Mouse (Mus musculus): ENCODE measurements around the gene Ush2a. TPM values are rescaled to one million over a fixed set of nuclear protein-coding genes. Genes with fewer than 3 reads are reported as not detected.

Ush2a gene
- total and polyA plus RNA-seq, 2 experiments = under 0.01 TPM

DNA sequence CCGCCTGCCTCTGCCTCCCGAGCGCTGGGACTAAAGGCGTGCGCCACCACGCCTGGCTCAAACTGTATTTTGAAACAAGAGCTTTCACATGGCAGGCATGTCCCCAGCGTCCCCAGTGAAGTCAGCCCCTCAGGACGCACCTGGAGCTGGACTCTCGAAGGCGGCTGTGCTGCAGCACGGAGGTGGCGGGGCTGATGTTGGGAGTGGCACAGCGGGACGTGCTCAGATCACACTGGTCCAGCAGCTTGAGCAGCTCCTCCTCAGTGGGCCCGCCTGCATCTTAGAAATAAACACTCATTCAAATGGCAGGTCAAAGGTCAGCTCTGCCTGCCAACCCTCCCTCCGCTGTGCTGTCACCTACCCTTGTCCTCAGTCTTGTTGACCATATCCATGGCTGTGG is 712.1 kb downstream of the Ush2a start:
- TF ChIP-seq CTCF (IDR thresholded peaks at IDR 0.05; ENCODE audit: low read depth, low read length) (no peak), POLR2A (IDR thresholded peaks at IDR 0.05; ENCODE audit: extremely low read depth, insufficient read depth, low read length) (no peak)
- no peak overlapping the region for H3K27ac ChIP-seq (replicated peaks; ENCODE audit: insufficient read depth, low read depth, low read length)
- H3K79me2 ChIP-seq (ENCODE audit: control insufficient read depth, insufficient read depth, low read length) = no peaks in the 10 kb centered on the region
- H3K36me3 ChIP-seq (ENCODE audit: control insufficient read depth, insufficient read depth, low read length) = peaks cover 43% of the 10 kb centered on the region
- no peaks in the 10 kb centered on the region for H3K4me1 ChIP-seq (ENCODE audit: control insufficient read depth, insufficient read depth, low read length)
- 96% methylated on average over 16 of the region's 16 CpGs for WGBS
- H3K9ac ChIP-seq (ENCODE audit: low read depth, low read length) = no peak overlapping the region
- no peaks in the 10 kb centered on the region for H3K27me3 ChIP-seq (ENCODE audit: control insufficient read depth, insufficient read depth, low read length)
- no peak for DNase-seq (ENCODE audit: extremely low read depth, low read depth, low spot score)
- no peak overlapping the region for H3K4me3 ChIP-seq (ENCODE audit: insufficient read depth, low read depth, low read length)

DNA sequence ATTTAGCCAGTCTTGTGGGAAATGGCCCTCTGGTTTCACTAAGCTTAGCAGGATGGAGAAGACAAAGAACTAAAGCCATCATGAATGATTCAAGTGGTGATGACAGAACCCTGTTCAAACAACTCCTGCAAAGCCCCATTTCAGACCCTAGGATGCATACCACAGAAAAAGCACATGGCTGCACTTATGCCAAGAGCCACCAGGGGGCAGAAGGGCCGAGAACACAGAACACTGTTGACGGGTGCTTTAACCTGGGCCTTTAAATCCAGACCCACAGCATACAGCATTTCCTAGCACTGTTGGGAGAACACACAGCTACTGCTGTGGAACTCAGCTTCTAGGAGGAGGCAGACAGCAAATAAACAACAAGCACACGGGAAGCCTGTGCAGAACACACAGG is 718.2 kb downstream of the Ush2a start:
- Histone ChIP-seq H3K4me1 (ENCODE audit: control insufficient read depth, insufficient read depth, low read length) (no peaks in the 10 kb centered on the region), H3K4me3 (ENCODE audit: insufficient read depth, low read depth, low read length) (no peak overlapping the region), H3K27me3 (ENCODE audit: control insufficient read depth, insufficient read depth, low read length) (no peaks in the 10 kb centered on the region), H3K36me3 (ENCODE audit: control insufficient read depth, insufficient read depth, low read length) (peaks cover 41% of the 10 kb centered on the region), H3K79me2 (ENCODE audit: control insufficient read depth, insufficient read depth, low read length) (no peaks in the 10 kb centered on the region), H3K9ac (ENCODE audit: low read depth, low read length) (no peak overlapping the region), H3K27ac (replicated peaks; ENCODE audit: insufficient read depth, low read depth, low read length) (no peak overlapping the region)
- peak; percentile 13 for DNase-seq (ENCODE audit: extremely low read depth, low read depth, low spot score)
- TF ChIP-seq CTCF (IDR thresholded peaks at IDR 0.05; ENCODE audit: low read depth, low read length) (peak; percentile 81), POLR2A (IDR thresholded peaks at IDR 0.05; ENCODE audit: extremely low read depth, insufficient read depth, low read length) (no peak)
- 35% methylated on average over 3 of the region's 3 CpGs for WGBS

DNA sequence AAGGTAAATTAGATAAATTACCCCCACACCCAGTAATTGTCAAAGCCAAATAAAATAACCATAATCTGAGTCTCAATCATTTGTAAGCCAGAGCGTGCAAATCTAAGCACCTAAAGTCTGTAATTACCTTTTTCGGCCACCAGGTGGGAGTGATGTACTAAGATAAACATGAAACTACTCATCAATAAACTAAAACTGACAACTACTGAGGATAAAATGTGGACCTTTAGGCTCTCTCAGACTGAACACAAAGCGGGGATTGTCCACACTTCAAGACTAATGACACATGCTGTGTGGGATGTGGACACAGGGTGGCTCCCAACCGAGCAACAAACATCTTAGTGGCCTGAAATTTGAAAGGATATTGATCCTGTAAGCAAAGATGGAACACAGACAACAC is 731.4 kb downstream of the Ush2a start:
- Histone ChIP-seq H3K27ac (replicated peaks; ENCODE audit: insufficient read depth, low read depth, low read length) (no peak overlapping the region), H3K79me2 (ENCODE audit: control insufficient read depth, insufficient read depth, low read length) (no peaks in the 10 kb centered on the region; the same call in 1 of the 2 replicates), H3K27me3 (ENCODE audit: control insufficient read depth, insufficient read depth, low read length) (no peaks in the 10 kb centered on the region), H3K4me1 (ENCODE audit: control insufficient read depth, insufficient read depth, low read length) (no peaks in the 10 kb centered on the region), H3K36me3 (ENCODE audit: control insufficient read depth, insufficient read depth, low read length) (peaks cover 16% of the 10 kb centered on the region), H3K9ac (ENCODE audit: low read depth, low read length) (no peak overlapping the region), H3K4me3 (ENCODE audit: insufficient read depth, low read depth, low read length) (no peak overlapping the region)
- 24% methylated on average over 4 of the region's 4 CpGs for WGBS
- TF ChIP-seq POLR2A (IDR thresholded peaks at IDR 0.05; ENCODE audit: extremely low read depth, insufficient read depth, low read length) (no peak), CTCF (IDR thresholded peaks at IDR 0.05; ENCODE audit: low read depth, low read length) (peak; percentile 46)
- DNase-seq (ENCODE audit: extremely low read depth, low read depth, low spot score) = peak; percentile 57

DNA sequence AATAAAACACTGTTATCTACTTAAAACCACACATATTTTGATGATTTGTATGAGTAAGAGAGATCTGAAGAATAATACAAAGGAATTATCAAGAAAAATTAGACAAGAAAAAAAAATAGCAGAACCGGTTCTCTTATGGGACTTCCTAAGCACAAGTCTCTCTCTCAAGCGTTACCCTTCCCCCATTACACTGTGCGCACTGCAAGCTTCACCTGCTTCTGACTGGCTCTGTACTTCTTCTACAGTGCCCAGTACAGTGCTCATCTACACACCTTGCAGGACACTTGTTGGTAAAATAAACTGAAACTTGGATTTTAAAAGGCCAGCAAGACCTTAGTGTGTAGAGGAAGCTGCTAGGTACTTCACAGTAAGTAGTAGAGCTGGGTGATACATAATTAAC is 736.1 kb downstream of the Ush2a start:
- no peak for DNase-seq (ENCODE audit: extremely low read depth, low read depth, low spot score)
- Histone ChIP-seq H3K79me2 (ENCODE audit: control insufficient read depth, insufficient read depth, low read length) (no peaks in the 10 kb centered on the region; the same call in 1 of the 2 replicates), H3K27me3 (ENCODE audit: control insufficient read depth, insufficient read depth, low read length) (no peaks in the 10 kb centered on the region), H3K36me3 (ENCODE audit: control insufficient read depth, insufficient read depth, low read length) (peaks cover 17% of the 10 kb centered on the region), H3K9ac (ENCODE audit: low read depth, low read length) (no peak overlapping the region), H3K27ac (replicated peaks; ENCODE audit: insufficient read depth, low read depth, low read length) (no peak overlapping the region), H3K4me1 (ENCODE audit: control insufficient read depth, insufficient read depth, low read length) (no peaks in the 10 kb centered on the region), H3K4me3 (ENCODE audit: insufficient read depth, low read depth, low read length) (no peak overlapping the region)
- no peak for TF ChIP-seq CTCF (IDR thresholded peaks at IDR 0.05; ENCODE audit: low read depth, low read length)
- TF ChIP-seq POLR2A (IDR thresholded peaks at IDR 0.05; ENCODE audit: extremely low read depth, insufficient read depth, low read length) = no peak
- 94% methylated on average over 3 of the region's 3 CpGs for WGBS

DNA sequence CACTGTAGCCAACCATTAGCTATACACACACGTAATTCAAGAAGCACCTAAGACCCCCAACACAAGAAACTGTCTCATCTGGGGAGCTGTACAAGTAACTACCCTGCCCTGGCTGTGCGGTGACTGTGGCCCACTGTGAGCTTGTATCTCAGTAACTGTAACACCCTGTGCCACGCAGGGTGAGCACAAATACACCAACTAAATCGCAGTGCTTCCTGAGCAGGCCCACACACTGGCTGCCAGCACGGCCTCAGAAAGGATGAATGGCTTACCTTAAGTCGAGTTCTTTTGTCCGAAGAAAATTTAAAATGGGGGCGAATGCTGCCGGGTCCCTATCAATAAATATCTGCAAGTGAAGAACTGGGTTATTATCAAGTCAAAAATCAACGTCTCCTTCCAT is 738.2 kb downstream of the Ush2a start:
- Histone ChIP-seq H3K79me2 (ENCODE audit: control insufficient read depth, insufficient read depth, low read length) (no peaks in the 10 kb centered on the region; the same call in 1 of the 2 replicates), H3K27me3 (ENCODE audit: control insufficient read depth, insufficient read depth, low read length) (no peaks in the 10 kb centered on the region), H3K36me3 (ENCODE audit: control insufficient read depth, insufficient read depth, low read length) (peaks cover 17% of the 10 kb centered on the region), H3K27ac (replicated peaks; ENCODE audit: insufficient read depth, low read depth, low read length) (no peak overlapping the region), H3K4me1 (ENCODE audit: control insufficient read depth, insufficient read depth, low read length) (no peaks in the 10 kb centered on the region), H3K9ac (ENCODE audit: low read depth, low read length) (no peak overlapping the region), H3K4me3 (ENCODE audit: insufficient read depth, low read depth, low read length) (no peak overlapping the region)
- TF ChIP-seq POLR2A (IDR thresholded peaks at IDR 0.05; ENCODE audit: extremely low read depth, insufficient read depth, low read length) (no peak), CTCF (IDR thresholded peaks at IDR 0.05; ENCODE audit: low read depth, low read length) (no peak)
- no peak for DNase-seq (ENCODE audit: extremely low read depth, low read depth, low spot score)
- WGBS = 91% methylated on average over 10 of the region's 10 CpGs

DNA sequence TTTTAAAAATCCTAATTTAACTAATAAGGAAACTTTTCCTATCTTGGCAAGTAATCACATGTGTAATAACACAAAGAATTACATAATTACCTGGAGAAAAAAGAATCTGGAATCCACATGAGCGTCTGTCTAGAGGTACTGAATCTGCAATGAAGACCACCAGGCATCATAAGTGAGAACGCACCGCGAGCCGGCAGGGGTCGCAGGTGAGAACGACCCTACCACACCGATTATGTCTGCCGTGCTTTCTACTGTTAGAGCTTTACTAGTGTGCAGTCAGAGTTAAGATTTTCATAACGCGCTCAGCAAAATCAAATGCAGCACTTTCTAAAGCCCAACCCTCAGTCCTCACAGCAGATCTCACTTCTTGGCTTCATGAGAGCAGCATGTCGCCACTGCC is 740.0 kb downstream of the Ush2a start:
- H3K27ac ChIP-seq (replicated peaks; ENCODE audit: insufficient read depth, low read depth, low read length) = no peak overlapping the region
- peaks cover 13% of the 10 kb centered on the region for H3K36me3 ChIP-seq (ENCODE audit: control insufficient read depth, insufficient read depth, low read length)

More for the DNA sequence above, 740.0 kb downstream of the Ush2a start:
- peaks cover 6% of the 10 kb centered on the region for H3K4me1 ChIP-seq (ENCODE audit: control insufficient read depth, insufficient read depth, low read length)
- H3K79me2 ChIP-seq (ENCODE audit: control insufficient read depth, insufficient read depth, low read length) = peaks cover 11% of the 10 kb centered on the region
- DNase-seq (ENCODE audit: extremely low read depth, low read depth, low spot score) = no peak
- no peak overlapping the region for H3K4me3 ChIP-seq (ENCODE audit: insufficient read depth, low read depth, low read length)
- no peak overlapping the region for H3K9ac ChIP-seq (ENCODE audit: low read depth, low read length)
- no peak for TF ChIP-seq CTCF (IDR thresholded peaks at IDR 0.05; ENCODE audit: low read depth, low read length)
- TF ChIP-seq POLR2A (IDR thresholded peaks at IDR 0.05; ENCODE audit: extremely low read depth, insufficient read depth, low read length) = no peak
- H3K27me3 ChIP-seq (ENCODE audit: control insufficient read depth, insufficient read depth, low read length) = no peaks in the 10 kb centered on the region
- 91% methylated on average over 12 of the region's 12 CpGs for WGBS
